Mouse (Mus musculus) liver (tissue): ENCODE data around the gene Gphn.

ENCODE experiments used
- DNase-seq: peaks from one replicate; pipeline ENCODE4 v3.0.0-alpha.2; 2020; ENCODE audit warnings: mixed read lengths

The Gphn gene

DNA sequence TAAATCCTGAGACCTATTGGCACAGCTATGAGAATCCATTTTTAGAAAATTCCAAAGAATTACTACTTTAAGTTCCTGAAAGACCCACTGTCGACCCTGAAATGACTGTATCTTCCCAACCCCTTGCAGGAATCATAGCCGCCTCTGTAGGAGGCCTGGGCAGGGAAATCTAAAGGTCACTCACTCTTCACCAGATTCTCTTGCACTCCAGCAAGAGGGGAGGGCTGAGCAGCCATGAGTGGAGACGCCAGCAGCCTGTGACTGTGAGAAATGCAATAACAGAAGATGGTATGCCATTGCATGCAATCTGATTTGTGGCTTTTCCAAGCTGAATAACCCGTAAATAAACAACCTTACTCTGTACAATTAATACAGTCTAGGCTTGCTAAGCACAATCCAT is 501.5 kb downstream of the Gphn start:
- DNase-seq = no peak
